Mouse (Mus musculus): Measurements from ENCODE around the gene Plin4.

The Plin4 gene

DNA sequence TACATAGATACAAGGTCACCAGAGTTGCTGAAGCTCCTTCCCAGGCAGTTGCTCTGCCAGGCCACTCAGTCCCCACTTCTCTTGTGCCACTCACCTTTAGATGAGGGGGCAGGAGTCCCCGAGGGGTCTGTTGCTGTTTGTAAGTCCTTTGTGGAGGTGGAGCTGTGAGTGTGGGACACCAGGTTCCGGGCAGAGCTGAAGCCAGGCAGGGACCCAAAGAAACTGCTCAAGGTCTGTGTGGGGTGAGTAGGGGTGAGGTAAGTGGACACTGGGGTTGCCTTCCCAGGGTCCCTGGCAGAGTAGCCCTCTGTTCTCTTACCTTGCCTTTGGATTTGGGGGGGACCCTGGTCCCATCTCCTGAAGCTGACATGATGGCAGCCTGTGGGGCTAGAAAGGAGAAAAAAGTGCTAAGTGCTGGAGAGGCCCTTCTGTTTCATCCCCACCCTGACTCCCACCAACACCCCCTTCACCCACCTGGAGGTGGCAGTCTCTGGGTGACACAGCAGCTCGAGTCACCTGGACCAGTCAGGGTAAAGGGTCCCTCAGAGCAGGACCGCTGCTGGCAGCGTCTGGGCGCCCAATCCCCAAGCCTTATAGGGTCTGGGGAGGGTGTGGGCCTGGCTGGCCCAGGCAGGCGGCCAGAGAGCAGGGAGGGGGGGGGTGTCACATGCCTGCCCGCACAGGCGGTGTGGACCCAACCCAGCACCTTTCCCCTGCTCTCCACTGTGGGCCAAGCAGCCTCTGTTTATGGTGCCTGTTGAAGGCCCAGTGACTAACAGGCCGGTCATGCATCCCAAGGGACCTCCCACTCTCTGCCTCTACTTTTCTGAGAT is at the start of gene Plin4:
Gene Plin4 (minus strand): TSS at position 585 of the 833 bp plus-strand sequence.
- no peak for DNase-seq

DNA sequence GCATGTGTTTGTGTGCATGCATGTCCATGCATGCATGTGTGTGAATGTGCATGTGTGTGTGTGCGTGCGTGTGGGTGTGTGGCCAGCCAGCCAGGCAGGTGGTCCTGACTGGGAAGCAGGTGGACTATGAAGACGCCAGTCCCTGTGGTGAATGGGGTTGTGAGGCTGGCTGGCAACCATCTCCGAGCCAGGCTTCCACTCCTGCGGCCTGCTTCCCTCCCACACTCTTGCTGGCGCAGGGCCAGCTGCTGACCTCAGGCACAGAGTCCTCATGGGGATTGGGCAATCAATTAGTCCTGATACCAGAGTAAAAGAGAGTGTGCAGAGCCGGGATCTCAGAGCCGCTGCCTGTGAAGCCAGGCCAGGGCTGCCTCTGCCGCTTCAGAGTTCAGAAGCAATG is 44.0 kb upstream of the Plin4 start:
- peak; percentile 70 for DNase-seq

DNA sequence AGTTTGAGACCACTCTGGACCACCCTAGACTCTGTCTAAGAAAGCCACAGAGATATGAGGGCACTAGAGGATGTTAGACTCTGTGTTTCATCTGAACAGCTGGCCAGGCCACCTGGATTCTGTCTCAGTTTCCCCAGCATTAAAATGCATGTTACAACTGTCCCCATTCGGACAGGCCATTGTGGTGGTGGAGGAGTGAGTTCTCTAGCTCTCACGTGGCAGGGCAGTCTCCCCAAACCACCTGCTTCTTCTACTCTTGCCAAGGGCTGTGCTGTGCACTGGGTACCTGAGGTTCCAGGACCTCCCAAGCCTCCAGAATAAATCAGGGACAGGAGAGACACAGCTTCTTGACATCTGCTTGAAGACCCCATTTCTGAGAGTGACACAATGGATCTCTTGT is 40.3 kb upstream of the Plin4 start:
- no peak for DNase-seq

DNA sequence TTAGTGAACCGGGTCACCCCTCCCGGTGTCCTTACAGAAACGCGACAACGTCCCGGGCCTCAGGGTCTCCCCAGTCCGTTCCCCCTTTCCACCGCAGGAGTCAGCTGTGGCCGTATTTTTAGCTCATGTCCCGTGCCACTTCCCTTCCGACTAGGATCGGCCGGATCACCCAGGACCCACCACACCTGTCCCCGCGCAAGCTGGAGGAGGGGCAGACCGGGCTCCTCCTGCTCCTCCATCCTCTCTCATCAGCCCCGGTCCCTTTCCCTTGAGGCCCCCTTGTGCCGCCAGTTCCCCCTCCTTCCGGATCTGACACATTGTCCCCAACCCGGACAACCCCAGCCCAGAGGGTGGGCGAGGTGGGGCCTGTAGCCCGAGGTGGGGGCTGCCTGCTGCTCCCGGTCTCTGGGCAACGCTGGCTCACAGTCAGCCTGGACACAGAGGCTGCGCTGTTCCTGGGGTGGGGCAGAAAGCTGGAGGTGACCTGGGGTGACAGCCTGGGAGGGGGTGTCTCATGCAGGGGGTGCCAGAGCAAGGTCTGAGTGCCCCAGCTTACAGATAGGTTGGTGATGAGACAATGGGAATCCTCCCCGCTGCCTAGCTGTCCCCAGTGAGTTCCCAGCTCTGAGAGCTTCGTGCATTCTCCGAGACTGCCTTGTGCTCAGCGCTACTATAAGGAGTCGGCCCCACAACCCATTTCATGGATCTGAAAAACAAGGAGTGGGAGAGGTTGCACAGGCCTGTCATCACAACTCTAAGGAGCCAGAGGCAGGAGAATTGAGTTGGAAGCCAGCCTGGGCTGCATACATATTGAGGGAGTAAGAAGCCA is 39.4 kb upstream of the Plin4 start:
- DNase-seq, result no peak

DNA sequence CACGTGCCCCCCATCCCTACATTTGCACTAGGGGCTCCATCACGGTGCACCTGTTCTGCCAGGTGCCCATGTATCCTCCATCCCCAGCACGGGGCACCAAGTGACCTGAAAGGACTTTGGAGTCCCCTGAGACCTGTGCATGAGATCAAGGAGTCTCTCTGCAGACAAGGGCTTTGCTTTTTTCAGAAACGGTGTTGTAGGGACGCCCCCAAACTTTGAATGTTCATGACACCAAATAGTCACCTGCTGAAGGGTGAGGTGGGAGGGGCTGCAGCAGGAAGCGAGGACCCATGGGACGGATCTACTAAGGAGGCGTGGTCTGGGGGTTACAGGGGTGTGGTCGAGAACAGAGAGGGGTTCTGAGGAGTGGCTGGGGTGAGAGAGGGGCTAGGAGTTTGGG is 38.7 kb upstream of the Plin4 start:
- DNase-seq, result no peak

DNA sequence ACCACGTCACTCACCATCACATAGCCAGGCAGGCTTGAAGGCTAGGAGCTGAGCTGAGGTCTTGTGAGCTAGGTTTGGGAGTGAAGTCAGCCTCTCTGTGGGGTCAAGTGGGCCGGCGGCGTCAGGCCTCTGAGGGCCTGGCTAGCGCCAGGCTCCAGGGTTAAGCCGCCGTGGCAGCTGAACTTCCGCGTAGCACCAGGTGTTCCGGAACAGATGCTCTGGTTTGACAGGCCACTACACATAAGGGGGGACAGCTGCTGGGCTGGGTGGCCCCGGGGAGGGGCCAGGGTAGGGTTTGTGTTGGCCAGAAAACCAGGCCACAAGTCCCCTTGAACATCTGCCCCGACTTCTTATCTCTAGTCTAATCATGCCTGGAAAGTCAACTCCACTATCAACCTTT is 37.8 kb upstream of the Plin4 start:
- DNase-seq, result no peak

DNA sequence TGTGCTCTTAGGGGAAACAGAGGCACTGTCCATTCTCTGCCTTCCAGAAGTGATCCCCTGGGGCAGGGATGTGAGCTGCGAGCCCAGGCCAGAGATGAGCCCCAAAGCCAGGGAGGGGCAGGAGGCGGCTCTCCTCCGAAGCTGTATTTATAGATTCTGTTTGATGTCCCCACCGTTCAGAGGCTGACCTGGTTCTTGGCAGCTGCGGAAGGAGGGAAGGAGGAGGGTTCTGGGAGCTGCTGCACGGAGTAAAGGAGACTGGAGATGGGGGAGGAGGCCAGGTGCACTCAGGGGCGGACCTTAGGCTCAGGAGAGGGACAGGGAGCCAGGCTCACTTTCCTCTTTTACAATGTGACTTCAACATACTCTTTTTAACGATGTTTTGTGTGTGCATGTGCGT is 36.5 kb upstream of the Plin4 start:
- DNase-seq, result no peak

DNA sequence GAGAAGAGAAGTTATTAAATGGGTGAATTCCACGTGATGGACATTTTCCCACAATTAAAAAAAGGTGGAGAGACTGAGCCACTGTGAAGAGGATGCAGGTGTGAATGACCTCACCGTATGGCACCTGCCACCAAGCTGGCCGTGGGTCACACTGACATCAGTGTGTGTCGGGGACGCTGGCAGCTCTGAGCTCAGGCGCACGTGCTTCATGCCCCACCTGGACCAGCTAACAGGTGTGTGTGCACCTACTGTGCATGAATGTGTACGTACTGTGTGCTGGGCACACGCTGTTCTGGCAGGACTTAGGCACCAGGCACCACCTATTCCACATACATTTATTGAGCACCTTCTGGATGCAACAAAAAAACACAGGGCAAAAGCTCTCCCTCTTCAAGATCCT is 34.9 kb upstream of the Plin4 start:
- DNase-seq, result no peak

DNA sequence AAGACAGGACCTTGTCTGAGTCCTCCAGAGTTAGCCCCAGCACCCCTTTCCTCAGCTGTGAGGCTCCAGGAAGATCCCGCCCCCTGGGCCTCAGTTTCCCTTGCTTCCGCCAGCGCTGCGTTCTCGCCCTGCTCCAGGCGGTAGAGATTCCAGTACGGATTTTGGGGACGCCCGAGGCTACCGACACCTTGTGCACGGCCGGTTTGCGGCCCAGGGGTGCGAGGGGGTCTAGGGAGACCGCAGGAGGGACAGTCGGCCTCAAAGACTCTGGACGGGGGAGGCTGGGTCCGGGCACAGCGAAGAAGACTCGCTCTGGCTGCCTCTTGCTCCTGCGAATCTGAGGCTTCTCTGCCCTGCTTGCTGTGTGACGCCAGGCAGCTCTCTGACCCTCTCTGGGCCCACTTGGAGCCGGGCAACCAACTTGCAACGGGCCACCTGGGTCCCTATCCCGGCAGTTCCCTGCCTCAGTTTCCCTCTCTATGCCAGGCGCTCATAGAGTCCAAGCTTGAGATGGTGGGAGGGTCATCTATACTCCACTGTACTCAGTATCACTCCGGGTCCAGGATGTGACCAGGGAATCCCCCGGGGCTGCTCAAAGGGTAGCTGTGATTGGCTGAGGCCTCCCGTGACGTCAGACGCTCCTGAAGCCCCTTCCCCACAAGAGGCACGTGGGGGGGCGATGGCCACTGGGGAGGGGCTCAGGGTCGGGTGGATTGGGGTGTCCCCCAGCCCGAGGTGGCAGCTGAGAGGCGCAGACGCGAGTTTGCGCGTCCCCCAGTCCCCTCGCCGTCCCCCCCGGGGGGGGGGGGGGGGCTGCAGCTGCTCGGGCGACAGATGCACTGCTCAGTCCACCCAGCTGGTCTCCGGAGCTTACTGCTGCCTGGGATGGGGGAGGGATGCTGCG is 32.4 kb upstream of the Plin4 start:
- DNase-seq, result no peak

DNA sequence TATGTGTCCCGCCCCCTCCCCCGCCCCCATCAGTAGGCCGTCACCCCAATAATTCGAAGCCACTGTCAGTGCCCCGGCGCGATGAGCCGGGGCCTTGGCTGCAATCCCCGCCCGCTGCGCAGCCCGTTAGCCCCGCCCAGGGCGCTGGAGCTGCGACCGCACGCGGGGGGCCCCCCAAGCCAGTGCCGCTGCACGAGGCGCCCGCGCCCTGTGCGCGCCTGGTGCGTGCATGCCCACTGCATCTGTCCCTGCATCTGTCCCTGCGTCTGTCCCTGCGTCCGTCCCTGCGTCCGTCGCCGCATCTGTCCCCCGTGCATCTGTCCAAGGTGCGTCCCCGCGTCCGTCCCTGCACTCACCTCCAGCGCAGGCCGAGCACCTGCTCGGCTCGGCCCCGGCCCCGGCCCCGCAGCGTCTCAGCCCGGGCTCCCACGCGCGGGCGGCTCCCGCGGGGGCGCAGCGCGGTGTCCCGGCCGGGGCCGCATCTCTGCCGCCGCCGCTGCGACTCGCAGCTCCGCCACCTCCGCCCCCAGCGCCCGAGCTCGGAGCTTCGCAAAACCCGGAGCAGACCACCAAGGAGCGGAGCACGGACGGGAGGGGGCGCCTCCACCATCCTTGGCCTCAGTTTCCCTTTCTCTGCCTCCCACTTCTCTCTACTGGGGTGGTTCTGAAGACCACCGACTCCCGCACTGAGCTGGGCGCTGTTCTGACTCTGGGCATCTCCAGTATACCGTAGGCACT is 30.4 kb upstream of the Plin4 start, which contains the start of gene Sema6b:
Gene Sema6b (minus strand): TSS at position 486 of the 738 bp plus-strand sequence.
- no peak for DNase-seq

DNA sequence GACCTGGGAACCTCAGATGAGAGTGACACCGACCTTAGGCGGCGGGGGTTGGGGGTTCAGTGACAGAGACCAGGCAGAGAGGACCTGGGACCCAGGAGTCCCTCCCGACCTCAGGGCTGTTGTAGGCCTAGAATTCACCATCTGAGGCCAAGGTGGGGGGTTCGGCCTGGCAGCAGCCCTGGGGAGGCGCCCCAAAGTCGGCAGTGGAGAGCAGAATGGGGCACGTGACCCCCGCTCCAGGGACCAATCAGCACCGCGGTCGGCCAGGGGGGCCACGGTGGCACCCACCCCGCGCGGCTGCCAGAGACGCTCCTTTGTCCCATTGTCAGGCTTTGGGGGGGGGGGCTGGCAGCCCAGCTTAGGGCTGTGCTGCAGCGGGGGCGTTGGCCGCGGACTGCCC is 29.8 kb upstream of the Plin4 start:
- DNase-seq, result no peak

DNA sequence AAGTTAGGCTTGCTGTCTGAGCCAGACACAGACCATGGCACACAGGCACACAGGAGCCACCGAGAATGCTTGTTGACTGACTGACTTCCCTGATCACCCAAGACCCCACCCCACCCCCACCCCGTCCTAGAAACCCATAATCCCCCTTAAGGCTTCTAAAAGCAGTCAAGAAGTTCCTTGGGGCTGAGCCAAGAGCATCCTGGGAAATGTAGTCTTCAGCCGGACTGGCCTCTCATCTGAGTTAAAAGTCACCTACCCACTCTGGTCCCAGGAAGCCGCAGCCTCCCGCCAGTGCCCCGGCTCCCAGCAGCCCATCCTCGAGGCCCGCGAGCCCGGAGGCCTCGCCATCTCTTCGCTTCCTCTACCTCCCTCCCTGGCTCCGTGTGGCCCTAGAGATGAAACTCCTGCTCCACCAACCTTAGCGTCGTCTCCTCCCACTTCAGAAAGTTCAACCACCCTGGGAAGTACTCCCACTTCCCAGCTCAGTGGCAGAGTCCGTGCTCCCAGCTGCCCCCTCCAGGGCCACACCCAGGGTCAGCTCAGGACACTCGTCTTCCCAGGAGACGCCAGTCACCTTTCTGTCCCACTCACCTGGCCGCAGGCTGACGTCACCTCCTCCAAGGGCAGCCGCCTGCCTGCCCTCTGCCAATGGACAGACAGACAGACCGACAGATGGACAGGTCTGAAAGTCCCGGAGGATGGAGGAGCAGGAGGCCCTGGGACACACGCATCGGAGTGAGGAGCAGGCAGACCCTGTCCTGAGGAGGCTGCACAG is 28.4 kb upstream of the Plin4 start:
- no peak for DNase-seq

DNA sequence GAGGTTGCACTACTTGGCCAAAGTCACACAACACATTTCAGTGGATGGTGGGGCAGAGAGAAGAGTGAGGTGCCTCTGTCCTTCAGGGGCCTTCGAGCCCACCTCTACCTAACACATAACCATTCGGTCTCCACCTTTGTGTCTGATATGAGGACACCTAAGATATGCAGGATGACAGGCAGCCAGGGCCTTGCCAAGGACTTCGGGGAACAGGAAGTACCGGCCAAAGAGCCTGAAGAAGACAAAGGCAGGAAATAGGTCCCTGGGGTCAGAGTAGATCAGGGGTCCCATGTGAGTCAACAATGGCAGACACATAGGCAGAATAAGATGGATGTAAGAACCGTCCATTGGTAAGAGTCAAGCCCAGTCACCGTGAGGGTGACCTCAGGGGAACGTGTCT is 27.0 kb upstream of the Plin4 start:
- no peak for DNase-seq

DNA sequence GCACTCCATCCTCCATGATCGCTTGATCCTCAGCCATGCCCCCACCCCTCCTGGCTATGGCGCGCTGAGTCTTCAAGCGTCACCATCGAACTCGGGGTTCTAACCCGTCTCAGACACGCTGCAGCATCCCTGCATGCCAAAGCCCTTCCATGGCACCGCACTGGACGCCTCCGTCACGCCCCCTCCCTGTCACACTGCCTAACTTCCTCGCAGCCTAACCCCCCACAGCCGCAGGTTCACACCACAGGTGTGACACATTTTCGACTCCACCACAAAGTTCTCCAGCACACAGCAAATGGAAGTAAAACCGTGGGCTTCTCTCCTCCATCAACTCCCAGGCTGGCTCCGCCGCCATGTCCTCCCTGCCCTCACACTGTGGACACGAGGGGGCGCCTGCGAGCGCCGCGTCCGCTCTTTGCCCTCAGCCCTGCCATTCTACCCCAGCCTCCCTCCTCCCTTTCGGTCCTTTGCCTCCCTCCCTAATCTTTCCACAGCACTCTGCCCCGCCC is 24.9 kb upstream of the Plin4 start:
- DNase-seq, result no peak

DNA sequence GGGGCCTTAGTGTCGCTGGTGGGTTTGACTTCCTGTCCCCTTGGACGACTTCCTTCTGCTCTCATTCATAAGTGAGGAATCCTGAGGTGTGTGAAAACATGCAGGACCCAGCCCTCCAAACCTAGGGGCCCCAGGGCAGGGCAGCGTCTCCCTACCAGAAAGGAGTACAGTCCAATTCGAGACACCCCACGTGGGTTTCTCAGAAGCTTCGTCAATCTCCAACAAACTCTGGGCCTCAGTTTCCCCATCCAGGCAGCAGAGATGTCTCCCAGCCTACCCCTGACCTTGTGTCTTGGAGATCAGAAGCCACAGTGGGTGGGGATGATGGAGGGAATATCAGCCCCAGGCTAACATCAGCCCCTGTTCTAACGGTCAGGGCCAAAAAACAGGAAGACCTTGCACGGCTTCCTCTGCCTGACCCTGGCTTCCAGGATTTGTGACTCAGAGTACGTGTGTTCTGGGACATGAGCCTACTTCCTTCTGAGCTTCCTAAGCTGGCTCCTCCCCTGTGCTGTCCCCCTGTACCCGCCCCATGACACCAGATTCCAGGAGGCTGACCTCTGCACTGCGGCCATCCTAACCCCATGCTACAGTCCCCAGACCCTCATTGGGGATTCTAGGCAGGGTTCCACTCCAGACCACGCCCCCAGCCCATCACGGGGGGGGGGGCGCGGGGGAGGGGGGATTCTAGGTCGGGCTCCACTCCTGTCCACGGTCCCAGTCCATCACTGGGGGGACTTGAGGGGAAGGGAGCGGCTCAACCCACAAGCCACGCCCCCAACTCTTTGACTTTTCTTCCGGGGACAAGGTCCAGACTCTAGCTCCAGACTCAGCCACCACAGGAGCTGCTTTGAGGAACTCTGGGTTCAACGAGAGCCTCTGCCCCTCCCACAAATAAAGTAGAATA is 24.1 kb upstream of the Plin4 start:
- no peak for DNase-seq

DNA sequence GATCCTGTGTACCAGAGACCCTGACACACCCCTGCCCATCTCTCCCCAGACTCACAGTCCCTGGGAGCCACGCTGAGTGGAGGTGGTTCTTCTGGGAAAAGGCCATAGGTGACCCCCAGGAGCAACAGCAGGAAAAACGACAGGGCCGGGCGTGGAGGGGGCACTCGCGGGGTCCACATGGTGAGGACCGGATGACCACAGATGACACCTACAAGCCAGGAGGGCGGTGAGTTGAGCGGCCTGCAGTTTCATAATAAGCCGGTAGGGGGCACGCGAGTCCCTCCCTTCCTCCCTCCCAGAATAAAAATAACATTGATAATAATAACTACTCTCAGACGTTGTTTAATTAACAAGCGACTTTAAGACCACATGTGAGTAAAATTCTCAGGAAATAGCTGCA is 23.1 kb upstream of the Plin4 start:
- DNase-seq, result no peak

DNA sequence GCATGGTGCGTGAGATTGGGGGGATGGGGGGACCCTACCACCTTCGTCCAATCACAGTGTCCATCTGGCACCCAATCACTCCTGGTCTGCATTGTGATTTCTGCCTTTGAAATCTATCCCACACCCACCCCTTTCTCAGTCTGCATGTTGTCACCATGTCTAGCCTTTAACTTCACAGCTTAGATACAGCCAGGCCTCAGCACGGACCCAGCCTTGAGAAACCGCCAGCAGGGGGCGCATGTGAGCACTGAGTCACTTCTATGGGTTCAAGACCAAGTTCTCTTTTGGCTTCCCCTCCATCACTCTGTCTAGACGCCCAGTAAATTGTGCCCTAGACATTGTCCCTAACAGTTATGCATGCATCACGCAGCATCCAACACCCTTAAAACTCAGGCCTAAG is 22.2 kb upstream of the Plin4 start:
- DNase-seq, result no peak

DNA sequence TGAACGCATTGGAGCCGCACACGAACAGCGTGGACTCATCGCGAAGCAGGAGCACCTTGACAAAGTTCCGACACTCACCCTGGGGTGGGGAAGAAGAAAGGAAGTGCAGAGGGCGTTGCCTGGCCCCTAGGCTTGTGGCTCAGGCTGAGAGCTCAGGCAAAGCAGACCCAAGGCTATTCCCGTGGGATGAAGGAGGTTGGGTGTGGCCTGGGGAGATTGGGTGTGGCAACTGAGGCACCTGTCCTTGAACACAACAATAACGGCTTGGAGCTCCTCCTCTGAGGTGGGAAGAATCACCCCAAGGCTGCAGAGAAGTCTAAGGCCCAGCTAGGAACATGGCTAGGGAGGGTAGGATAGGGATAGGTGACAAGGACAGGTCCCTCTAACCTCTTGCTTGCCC is 21.5 kb upstream of the Plin4 start:
- no peak for DNase-seq

DNA sequence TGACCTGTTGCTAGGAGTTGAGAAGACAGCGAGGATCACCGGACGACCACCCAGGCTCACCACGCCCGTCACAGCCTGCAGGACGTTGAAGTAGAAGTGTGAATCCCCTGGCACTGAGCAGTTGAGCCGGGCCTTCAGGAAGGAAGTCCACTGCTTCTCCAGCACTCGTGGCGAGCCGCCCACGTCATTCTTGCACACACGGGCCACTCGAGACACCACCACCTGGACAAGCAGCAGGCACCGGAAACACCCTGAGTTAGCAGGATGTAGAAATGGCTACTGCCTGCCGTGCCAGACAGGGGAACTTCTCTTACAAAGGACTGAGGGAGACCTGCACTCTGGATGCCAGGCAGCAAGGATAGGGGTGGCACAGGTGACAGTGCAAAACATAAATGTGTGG is 18.6 kb upstream of the Plin4 start:
- DNase-seq, result peak; percentile 4

DNA sequence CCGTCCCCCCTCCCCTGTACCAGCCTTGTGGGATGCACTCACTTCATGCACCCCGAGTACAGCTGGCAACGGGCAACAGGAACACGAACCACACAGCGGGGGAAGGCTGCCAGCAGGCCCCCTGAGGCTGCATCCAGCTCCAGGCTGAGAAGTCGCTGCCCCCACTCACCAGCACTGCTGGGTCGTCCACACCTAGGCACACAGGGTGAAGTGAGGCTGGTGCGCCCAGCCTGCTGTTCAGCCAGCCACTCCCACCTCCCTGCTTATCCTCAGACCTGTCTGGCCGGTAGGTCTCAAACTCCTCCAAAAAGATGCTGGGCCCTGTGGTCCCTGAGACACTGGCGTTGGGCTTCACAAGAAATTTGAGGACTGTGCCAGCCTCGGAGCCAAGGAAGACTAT is 16.6 kb upstream of the Plin4 start:
- no peak for DNase-seq
